Mouse (Mus musculus) midbrain, embryonic 15.5 days (tissue): ENCODE results near the gene Haus8. TPM values are rescaled to one million over a fixed set of nuclear protein-coding genes. Genes with fewer than 3 reads are reported as not detected.
"Not testable (repeated sequence)": the region's sequence is repeated elsewhere in the genome, so short reads cannot be mapped to it uniquely, and the experiment has no call there.

Experiments
- ATAC-seq: fragments of 200-750 bp; cut with Nextera tagmentation; replicated peaks from 2 replicates; pipeline ENCODE4 v1.8.0; 2017; ENCODE audit warnings: moderate TSS enrichment
- H3K27ac ChIP-seq: fragments of 300-500 bp; sonication (generic); 2 replicates; pipeline ENCODE4 v1.5.1; 2015; ENCODE audit warnings: mild to moderate bottlenecking, inconsistent platforms
- H3K27me3 ChIP-seq: fragments of 300-500 bp; sonication (generic); replicated peaks from 2 replicates; pipeline ENCODE4 v1.6.1; 2015; ENCODE audit warnings: inconsistent platforms
- H3K36me3 ChIP-seq: fragments of 300-500 bp; sonication (generic); replicated peaks from 2 replicates; pipeline ENCODE4 v1.6.1; 2015; ENCODE audit warnings: inconsistent platforms
- H3K4me1 ChIP-seq: fragments of 300-500 bp; sonication (generic); 2 replicates; pipeline ENCODE4 v1.6.1; 2015; ENCODE audit warnings: inconsistent platforms
- H3K4me2 ChIP-seq: fragments of 300-500 bp; sonication (generic); 2 replicates; pipeline ENCODE4 v1.6.1; 2015; ENCODE audit warnings: inconsistent platforms, mild to moderate bottlenecking, moderate library complexity
- H3K4me3 ChIP-seq: fragments of 300-500 bp; sonication (generic); 2 replicates; pipeline ENCODE4 v1.5.1; 2015; ENCODE audit warnings: mild to moderate bottlenecking, inconsistent platforms
- H3K9ac ChIP-seq: fragments of 300-500 bp; sonication (generic); 2 replicates; pipeline ENCODE4 v1.6.1; 2015; ENCODE audit warnings: mild to moderate bottlenecking, inconsistent platforms
- H3K9me3 ChIP-seq: fragments of 300-500 bp; sonication (generic); 2 replicates; pipeline ENCODE4 v1.6.1; 2016; ENCODE audit warnings: inconsistent platforms
- WGBS: fragments of 180-500 bp; shearing (Covaris S2); methylation state at CpG from one replicate; pipeline ENCODE4 v1.1.7; 2015; ENCODE audit warnings: mixed read lengths; 5-methylcytosine and 5-hydroxymethylcytosine counted together
- polyA plus RNA-seq: library from polyadenylated mRNA; unstranded; fragments of >200 nt; fragmentation: Nextera tagmentation; extraction: Ambion mirVana; gene quantifications from 2 replicates; pipeline ENCODE4 v1.2.1, GENCODE M21; 2015

Haus8 gene
- polyA plus RNA-seq, 1 experiment from 2014 or later: 64.2 TPM

- 97% methylated on average over 1 of the region's 1 CpGs for WGBS
- H3K9me3 ChIP-seq, H3K36me3 ChIP-seq, H3K4me1 ChIP-seq, H3K4me2 ChIP-seq, ATAC-seq, H3K27ac ChIP-seq, H3K4me3 ChIP-seq, H3K27me3 ChIP-seq, H3K9ac ChIP-seq: not testable (repeated sequence)
Observed at GRCm38 (mm10) chr8:71281731-71282130, 9.0 kb upstream of the Haus8 start.

GRCm38 (mm10) chr8:71279409-71279808 lies 6.7 kb upstream of the Haus8 start:
- not testable (repeated sequence) for H3K27ac ChIP-seq, ATAC-seq
- 97% methylated on average over 1 of the region's 1 CpGs for WGBS

GRCm38 (mm10) chr8:71276166-71276565 lies 3.4 kb upstream of the Haus8 start:
- Histone ChIP-seq H3K9me3 (no peaks in the 10 kb centered on the region), H3K4me2 (no peak overlapping the region), H3K4me1 (peaks cover 26% of the 10 kb centered on the region), H3K9ac (no peak overlapping the region), H3K36me3 (no peaks in the 10 kb centered on the region; the same call in 1 of the 2 replicates), H3K27me3 (no peaks in the 10 kb centered on the region), H3K27ac (no peak overlapping the region), H3K4me3 (no peak overlapping the region)
- WGBS: 89% methylated on average over 3 of the region's 3 CpGs
- ATAC-seq: no peak

More at GRCm38 (mm10) chr8:71279409-71279808, 6.7 kb upstream of the Haus8 start:
- H3K9ac ChIP-seq, H3K4me1 ChIP-seq, H3K36me3 ChIP-seq, H3K9me3 ChIP-seq, H3K27me3 ChIP-seq, H3K4me3 ChIP-seq, H3K4me2 ChIP-seq: not testable (repeated sequence)

- no peak overlapping the region for H3K9ac ChIP-seq
- H3K27ac ChIP-seq: no peak overlapping the region
- ATAC-seq: no peak
- H3K4me3 ChIP-seq: no peak overlapping the region
- peaks cover 33% of the 10 kb centered on the region for H3K4me1 ChIP-seq
- H3K36me3 ChIP-seq: no peaks in the 10 kb centered on the region; the same call in 1 of the 2 replicates
- H3K4me2 ChIP-seq: no peak overlapping the region
- no peaks in the 10 kb centered on the region for H3K27me3 ChIP-seq
- no peaks in the 10 kb centered on the region for H3K9me3 ChIP-seq
Observed at GRCm38 (mm10) chr8:71274478-71274877, 1.7 kb upstream of the Haus8 start.

GRCm38 (mm10) chr8:71273151-71273510 lies 397 bp upstream of the Haus8 start:
- peak overlapping the region; percentile 95 for H3K4me2 ChIP-seq
- H3K9ac ChIP-seq: peak overlapping the region; percentile 70
- 0% methylated on average over 14 of the region's 14 CpGs for WGBS
- no peaks in the 10 kb centered on the region for H3K27me3 ChIP-seq
- peaks cover 33% of the 10 kb centered on the region for H3K4me1 ChIP-seq
- peak; percentile 4; the same call in 1 of the 2 replicates for ATAC-seq
- H3K4me3 ChIP-seq: peak overlapping the region; percentile 95
- no peaks in the 10 kb centered on the region; the same call in 1 of the 2 replicates for H3K36me3 ChIP-seq
- H3K9me3 ChIP-seq: no peaks in the 10 kb centered on the region
- H3K27ac ChIP-seq: peak overlapping the region; percentile 82

- H3K4me1 ChIP-seq: peaks cover 33% of the 10 kb centered on the region
- peak overlapping the region; percentile 95 for H3K4me3 ChIP-seq
- H3K36me3 ChIP-seq: no peaks in the 10 kb centered on the region; the same call in 1 of the 2 replicates
- 25% methylated on average over 5 of the region's 5 CpGs for WGBS
- peak; percentile 6 for ATAC-seq
- H3K9me3 ChIP-seq: no peaks in the 10 kb centered on the region
- H3K27ac ChIP-seq: peak overlapping the region; percentile 82
- H3K27me3 ChIP-seq: no peaks in the 10 kb centered on the region
- peak overlapping the region; percentile 71 for H3K9ac ChIP-seq
- peak overlapping the region; percentile 95 for H3K4me2 ChIP-seq
Observed at GRCm38 (mm10) chr8:71271630-71272029, 1.1 kb downstream of the Haus8 start.

- not testable (repeated sequence) for ATAC-seq, H3K36me3 ChIP-seq, H3K4me3 ChIP-seq, H3K9me3 ChIP-seq, H3K27ac ChIP-seq, H3K27me3 ChIP-seq, H3K4me2 ChIP-seq, H3K9ac ChIP-seq
- H3K4me1 ChIP-seq: peaks cover 15% of the 10 kb centered on the region
- 98% methylated on average over 6 of the region's 6 CpGs for WGBS
Observed at GRCm38 (mm10) chr8:71268286-71268685, 4.4 kb downstream of the Haus8 start.

GRCm38 (mm10) chr8:71267690-71268089 lies 5.0 kb downstream of the Haus8 start:
- no peaks in the 10 kb centered on the region for H3K27me3 ChIP-seq
- H3K4me3 ChIP-seq: no peak overlapping the region
- H3K36me3 ChIP-seq: no peaks in the 10 kb centered on the region
- H3K9ac ChIP-seq: no peak overlapping the region
- ATAC-seq: no peak
- no peak overlapping the region for H3K27ac ChIP-seq
- H3K4me1 ChIP-seq: peaks cover 12% of the 10 kb centered on the region
- no peak overlapping the region for H3K4me2 ChIP-seq
- 98% methylated on average over 2 of the region's 2 CpGs for WGBS
- H3K9me3 ChIP-seq: no peaks in the 10 kb centered on the region

GRCm38 (mm10) chr8:71261234-71261633 lies 11.5 kb downstream of the Haus8 start:
- Histone ChIP-seq H3K27ac (no peak overlapping the region), H3K9ac (no peak overlapping the region), H3K36me3 (0 out of 2 replicates have a peak, but pooled peaks cover 7% of the 10 kb centered on the region), H3K27me3 (no peaks in the 10 kb centered on the region), H3K9me3 (no peaks in the 10 kb centered on the region), H3K4me1 (no peaks in the 10 kb centered on the region), H3K4me3 (no peak overlapping the region), H3K4me2 (no peak overlapping the region)
- ATAC-seq: no peak

GRCm38 (mm10) chr8:71256545-71257232 lies 16.0 kb downstream of the Haus8 start:
- no peaks in the 10 kb centered on the region for H3K9me3 ChIP-seq
- no peak overlapping the region for H3K27ac ChIP-seq
- 98% methylated on average over 3 of the region's 3 CpGs for WGBS
- H3K4me3 ChIP-seq: no peak overlapping the region
- H3K36me3 ChIP-seq: peaks cover 38% of the 10 kb centered on the region; the same call in 1 of the 2 replicates
- ATAC-seq: no peak
- no peak overlapping the region for H3K9ac ChIP-seq
- H3K27me3 ChIP-seq: no peaks in the 10 kb centered on the region
- no peak overlapping the region for H3K4me2 ChIP-seq
- H3K4me1 ChIP-seq: no peaks in the 10 kb centered on the region

GRCm38 (mm10) chr8:71248203-71248602 lies 24.5 kb downstream of the Haus8 start:
- H3K4me2 ChIP-seq: no peak overlapping the region
- H3K9ac ChIP-seq: no peak overlapping the region
- no peak for ATAC-seq
- H3K27ac ChIP-seq: no peak overlapping the region
- 94% methylated on average over 1 of the region's 1 CpGs for WGBS
- no peaks in the 10 kb centered on the region for H3K27me3 ChIP-seq
- H3K9me3 ChIP-seq: no peaks in the 10 kb centered on the region
- peaks cover 4% of the 10 kb centered on the region; the same call in 1 of the 2 replicates for H3K36me3 ChIP-seq
- no peak overlapping the region for H3K4me3 ChIP-seq
- H3K4me1 ChIP-seq: no peaks in the 10 kb centered on the region

- Histone ChIP-seq H3K4me2 (no peak overlapping the region), H3K4me1 (no peaks in the 10 kb centered on the region), H3K27me3 (no peaks in the 10 kb centered on the region), H3K9me3 (no peaks in the 10 kb centered on the region), H3K9ac (no peak overlapping the region), H3K36me3 (no peaks in the 10 kb centered on the region), H3K27ac (no peak overlapping the region), H3K4me3 (no peak overlapping the region)
- no peak for ATAC-seq
- 90% methylated on average over 2 of the region's 2 CpGs for WGBS
Observed at GRCm38 (mm10) chr8:71242757-71243156, 30.0 kb downstream of the Haus8 start.

GRCm38 (mm10) chr8:71224560-71224959 lies 48.2 kb downstream of the Haus8 start:
- H3K27me3 ChIP-seq: no peaks in the 10 kb centered on the region
- H3K9ac ChIP-seq: no peak overlapping the region
- no peaks in the 10 kb centered on the region for H3K9me3 ChIP-seq
- WGBS: 60% methylated on average over 2 of the region's 2 CpGs
- no peaks in the 10 kb centered on the region for H3K4me1 ChIP-seq
- no peak overlapping the region for H3K27ac ChIP-seq
- no peak for ATAC-seq
- H3K4me2 ChIP-seq: no peak overlapping the region
- no peaks in the 10 kb centered on the region for H3K36me3 ChIP-seq
- H3K4me3 ChIP-seq: no peak overlapping the region
